Mouse (Mus musculus) fat pad, adult 2 months (tissue): ENCODE measurements at regions not wholly inside any gene's neighbourhood (a gene's known extent, or its start where the extent isn't known, plus 50 kb on each side); places are given as distances from the start of the nearest gene placed in this dataset.

Experiments used
- DNase-seq: peaks from one replicate; pipeline ENCODE4 v3.0.0-alpha.2; 2011; ENCODE audit warnings: low read depth, low spot score; ENCODE audit errors: extremely low read depth

DNA sequence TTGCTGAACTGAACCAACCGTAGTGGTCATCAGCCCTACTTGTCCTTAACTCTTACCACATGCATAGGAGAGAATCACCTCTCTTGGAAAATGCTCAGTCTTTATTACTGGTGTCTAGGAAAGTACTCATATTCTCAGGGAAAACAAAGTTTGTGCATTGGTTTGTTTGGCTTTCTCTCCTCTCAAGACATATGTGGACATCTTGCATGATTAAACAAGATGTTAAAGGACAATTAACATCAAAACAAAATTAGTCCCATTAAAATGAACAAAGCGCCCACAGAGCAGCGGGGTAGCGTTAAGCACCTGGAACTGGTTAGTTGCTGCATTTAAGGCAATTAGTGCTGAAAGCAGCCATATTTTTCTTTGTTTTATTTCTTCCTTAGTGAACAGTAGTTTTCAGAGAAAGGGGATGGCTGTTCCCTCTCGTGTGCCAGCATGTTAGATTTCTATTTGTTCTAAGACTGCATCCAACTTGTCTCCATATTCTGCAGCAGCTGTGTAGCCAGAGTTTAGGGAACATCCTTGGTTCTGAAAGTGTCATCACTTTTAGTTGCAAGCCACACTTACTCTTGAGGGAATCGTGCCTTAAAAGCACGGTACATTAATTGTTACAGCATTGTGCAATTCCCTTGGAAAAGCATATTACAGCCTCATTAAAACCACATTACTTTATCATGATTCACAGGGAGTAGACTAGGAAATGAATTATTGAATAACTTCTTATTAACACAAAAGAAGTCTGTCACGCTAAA, 137.7 kb downstream of the Ube2u start:
- no peak for DNase-seq

GRCm38 (mm10) chr4:100616916-100617488, 138.4 kb downstream of the Ube2u start:
- no peak for DNase-seq

DNA sequence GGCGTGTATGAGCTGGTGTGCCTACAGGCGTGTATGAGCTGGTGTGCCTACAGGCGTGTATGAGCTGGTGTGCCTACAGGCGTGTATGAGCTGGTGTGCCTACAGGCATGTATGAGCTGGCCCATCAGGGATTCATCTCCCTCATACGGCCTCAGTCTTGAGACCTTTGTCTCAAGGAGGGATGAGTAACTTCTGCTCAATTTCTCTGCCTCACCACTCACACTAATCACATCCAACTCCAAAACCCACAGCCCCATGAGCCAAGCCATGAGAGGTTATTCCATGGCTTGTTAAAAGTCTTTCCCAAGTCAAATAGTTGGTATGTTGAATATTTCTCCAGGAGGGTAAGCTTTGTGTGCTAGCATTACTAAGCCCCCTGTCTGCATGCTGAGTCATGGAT, 146.0 kb downstream of the Ube2u start:
- no peak for DNase-seq

- no peak for DNase-seq
These were observed 147.9 kb downstream of the Ube2u start for GRCm38 (mm10) chr4:100626551-100626950.

DNA sequence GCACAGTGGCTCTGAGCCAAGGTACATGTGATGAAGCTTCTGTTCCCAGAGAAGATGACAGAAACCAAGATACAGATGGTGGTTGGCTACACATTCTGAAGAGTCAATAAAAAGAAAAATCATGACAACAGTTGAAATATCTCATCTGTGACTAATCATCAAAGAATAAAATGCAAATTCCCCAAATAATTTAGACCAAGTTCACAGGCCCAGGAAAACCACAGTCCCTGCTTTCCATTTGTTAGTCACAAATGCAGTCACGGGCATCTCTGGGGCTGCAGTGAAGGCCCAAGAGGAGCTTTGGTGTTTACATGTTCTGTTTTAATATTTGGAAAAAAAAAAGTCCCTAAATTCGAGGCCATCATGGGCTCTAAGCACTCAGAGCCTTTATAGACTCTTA, 142.1 kb upstream of the Cachd1 start:
- no peak for DNase-seq

- DNase-seq = no peak
These were observed 138.9 kb upstream of the Cachd1 start for GRCm38 (mm10) chr4:100637597-100637996.

- DNase-seq = no peak
These were observed 115.3 kb upstream of the Cachd1 start for GRCm38 (mm10) chr4:100661154-100661553.

- peak; percentile 39 for DNase-seq
These were observed 111.7 kb upstream of the Cachd1 start for GRCm38 (mm10) chr4:100664619-100665264.

- no peak for DNase-seq
These were observed 105.9 kb upstream of the Cachd1 start for GRCm38 (mm10) chr4:100670553-100670952.

DNA sequence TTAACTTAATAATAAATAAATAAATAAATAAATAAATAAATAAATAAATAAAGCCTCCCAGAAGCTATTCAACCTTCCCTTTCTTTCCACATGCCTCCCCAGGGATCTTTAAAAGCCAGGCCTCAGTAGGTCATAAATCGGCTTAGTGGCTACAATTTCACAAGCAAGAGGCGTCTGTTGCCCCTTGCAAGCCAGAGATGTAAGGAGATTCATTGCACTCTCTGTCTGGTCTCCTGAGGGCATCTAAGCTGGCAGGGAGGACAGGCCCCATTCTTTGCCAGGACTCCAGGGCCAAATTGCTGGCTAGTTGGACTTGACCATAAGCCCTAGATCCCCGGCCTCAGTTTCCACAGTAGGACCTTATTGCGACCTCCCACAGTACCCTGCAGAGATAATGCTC, 101.6 kb upstream of the Cachd1 start:
- DNase-seq = no peak

DNA sequence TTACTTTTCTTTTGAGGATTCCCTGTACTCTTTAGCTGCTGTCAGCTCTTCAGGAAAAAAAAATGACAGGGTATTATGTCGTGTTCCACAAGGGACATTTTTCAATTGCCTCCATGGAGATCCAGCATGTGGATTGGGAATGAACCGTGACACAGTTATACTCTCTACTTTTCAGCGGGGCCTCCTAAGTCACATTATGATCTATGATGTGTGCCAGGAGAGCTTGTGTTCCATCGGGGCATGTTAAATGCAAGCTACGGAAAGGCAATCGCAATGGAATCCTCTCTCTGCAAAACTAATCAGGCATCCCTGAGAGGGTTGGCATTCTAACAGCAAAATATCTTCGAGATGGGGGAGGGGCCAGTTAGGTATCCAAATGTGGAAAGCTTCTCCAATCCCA, 92.7 kb upstream of the Cachd1 start:
- no peak for DNase-seq

DNA sequence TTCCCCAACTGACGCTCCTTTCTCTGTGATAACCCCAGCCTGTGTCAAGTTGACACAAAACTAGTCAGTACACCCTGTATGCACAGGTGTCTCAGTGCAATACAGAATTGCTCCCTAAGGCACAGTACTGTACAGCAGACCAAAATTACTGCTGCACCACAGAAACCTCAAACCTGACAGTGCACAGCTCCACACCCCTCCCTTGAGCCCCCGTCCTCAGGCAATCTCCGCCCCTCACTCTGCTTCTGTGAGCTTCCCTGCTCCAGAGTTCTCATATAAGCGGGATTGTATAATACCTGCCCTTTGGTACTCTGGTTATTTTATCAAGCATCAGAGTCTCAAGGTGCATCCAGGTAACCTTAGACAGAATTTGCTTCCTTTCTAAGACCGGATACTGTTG, 76.5 kb upstream of the Cachd1 start:
- no peak for DNase-seq

GRCm38 (mm10) chr4:100700418-100700817, 76.1 kb upstream of the Cachd1 start:
- DNase-seq = no peak

- no peak for DNase-seq
These were observed 70.5 kb upstream of the Cachd1 start for GRCm38 (mm10) chr4:100705960-100706359.

GRCm38 (mm10) chr4:100707125-100707524, 69.3 kb upstream of the Cachd1 start:
- DNase-seq = no peak

GRCm38 (mm10) chr4:100708247-100708646, 68.2 kb upstream of the Cachd1 start:
- DNase-seq = no peak

DNA sequence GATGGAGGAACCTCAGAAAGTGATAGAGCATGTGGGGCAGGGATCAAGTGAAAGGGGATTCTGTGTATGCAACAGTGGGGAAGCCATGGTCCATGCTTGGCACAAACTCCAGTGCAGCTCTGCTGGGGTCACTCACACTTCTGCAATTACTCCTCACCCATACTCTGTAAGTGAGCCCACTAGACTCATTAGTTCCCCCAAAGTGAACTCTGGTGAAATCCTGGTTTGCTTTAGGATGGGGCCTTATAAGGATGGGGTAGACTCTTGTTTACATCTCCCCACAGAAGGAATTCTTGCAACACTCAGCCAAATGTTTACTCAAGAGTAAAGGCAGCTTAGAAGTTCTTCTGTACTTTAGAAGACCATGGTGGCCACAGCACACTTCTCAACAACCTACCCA, 62.2 kb upstream of the Cachd1 start:
- DNase-seq = no peak

DNA sequence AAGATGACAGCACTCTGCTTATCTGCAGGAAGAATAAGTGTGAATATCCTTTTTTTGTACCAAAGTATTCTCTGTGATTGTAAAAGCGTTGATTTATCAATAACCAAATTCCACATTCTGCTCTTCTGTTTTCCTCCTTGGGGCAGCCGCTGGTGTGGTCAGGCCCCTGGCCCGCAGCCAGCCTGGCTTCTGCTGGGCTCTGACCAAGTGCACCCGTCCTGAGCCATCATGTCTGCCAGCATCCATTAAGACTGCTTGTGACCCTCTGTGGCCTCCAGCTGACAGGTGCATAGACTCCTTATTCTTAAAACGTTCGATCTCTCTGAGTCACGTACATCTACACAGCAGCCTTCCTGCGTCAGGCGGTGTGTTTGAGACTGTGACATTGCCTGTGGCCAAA, 58.9 kb upstream of the Cachd1 start:
- DNase-seq = no peak

- DNase-seq = no peak
These were observed 53.9 kb upstream of the Cachd1 start for GRCm38 (mm10) chr4:100722532-100722931.

DNA sequence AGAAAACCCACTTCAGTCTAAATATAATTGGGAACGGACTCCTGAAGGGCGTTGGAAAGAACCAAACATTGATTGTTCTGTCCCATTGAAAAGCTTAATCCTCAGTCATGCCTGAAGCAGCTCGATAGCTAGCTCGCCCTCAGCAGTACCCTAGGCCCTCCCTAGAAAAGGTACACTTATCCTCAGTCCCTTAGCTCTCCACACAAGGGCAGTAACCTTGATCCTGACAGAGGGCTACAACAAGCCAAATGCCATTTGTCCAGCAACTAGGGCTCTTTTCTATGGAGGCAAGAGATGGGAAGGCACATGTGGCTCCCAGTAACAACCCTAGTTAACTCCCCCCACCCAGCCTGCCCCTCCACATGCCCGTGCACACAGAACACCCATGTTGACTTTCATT, 53.4 kb upstream of the Cachd1 start:
- no peak for DNase-seq

- DNase-seq = no peak
These were observed 50.7 kb upstream of the Cachd1 start for GRCm38 (mm10) chr4:100725811-100726210.

- peak; percentile 61 for DNase-seq
These were observed 50.0 kb upstream of the Cachd1 start for GRCm38 (mm10) chr4:100726496-100726895.
